ENCODE assay signal across 20 mouse cellular contexts in the genomic region with DNA sequence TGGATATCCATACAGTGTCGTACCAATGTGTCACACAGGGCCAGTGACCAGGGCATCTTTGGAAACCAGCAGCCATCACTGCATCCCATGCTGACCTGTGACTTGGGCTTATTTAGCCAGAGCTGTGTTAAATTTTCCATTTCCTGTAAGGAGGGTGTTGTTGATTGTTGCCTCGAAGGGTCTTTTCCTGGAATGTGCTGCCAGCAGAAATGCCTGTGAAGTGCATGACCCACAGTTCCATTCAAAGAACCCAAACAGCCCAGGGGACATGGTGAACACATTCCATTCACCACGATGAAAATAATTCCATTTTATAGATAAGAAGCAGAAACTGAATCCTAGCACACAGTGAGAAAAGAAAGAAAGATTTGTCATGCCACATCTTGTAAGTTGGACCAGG. TPM values are rescaled to one million over a fixed set of nuclear protein-coding genes. Genes with fewer than 3 reads are reported as not detected.
DNase-seq lines count a peak whose midpoint lies in the region; ATAC-seq and TF ChIP-seq lines count a peak whose summit lies in the region.
"Had no signal": no experiment of that assay in that cellular context is flagged by ENCODE, and none has a peak within 500 bp of the region (broad histone marks: within the 10 kb centered on the region; RNA-seq: fewer than 3 reads in every experiment).

No protein-coding gene starts in this region.

- TF ChIP-seq POLR2A in lung, adult 2 months (IDR thresholded peaks at IDR 0.05; ENCODE audit: borderline replicate concordance, extremely low read depth, low read depth, low read length) = no peak

- no peaks in the 10 kb centered on the region for H3K36me3 ChIP-seq in heart, embryonic 15.5 days
- H3K36me3 ChIP-seq in lung, embryonic 14.5 days (ENCODE audit: insufficient read depth) = no peaks in the 10 kb centered on the region
- no peaks in the 10 kb centered on the region for H3K36me3 ChIP-seq in heart, postnatal 0 days (replicated peaks; ENCODE audit: control insufficient read depth, insufficient read depth, low read length)
- H3K36me3 ChIP-seq in forebrain, embryonic 11.5 days (ENCODE audit: control insufficient read depth, insufficient read depth, low read length) = no peaks in the 10 kb centered on the region
- H3K36me3 ChIP-seq: embryonic facial prominence, embryonic 13.5 days; forebrain, embryonic 12.5 days; limb, embryonic 13.5 days; neural tube, embryonic 15.5 days had no signal

- no peak for DNase-seq in heart, postnatal 10 days
- no peak for DNase-seq in lung, embryonic 14.5 days
- no peak for DNase-seq in lung, adult 2 months
- no peak for DNase-seq in heart, postnatal 0 days (ENCODE audit: low spot score)
- peak; percentile 50 for DNase-seq in lung, postnatal 25 days (ENCODE audit: low spot score)
- no peak for DNase-seq in urinary bladder, postnatal 14 days (ENCODE audit: low spot score)
- DNase-seq in forebrain, embryonic 11.5 days (ENCODE audit: low spot score) = no peak
- DNase-seq: cerebellum, adult 11 months; cerebellum, postnatal 36 days; retina, postnatal 1 day; thymus, adult 18-20 months had no signal

- no peak overlapping the region for H3K4me3 ChIP-seq in heart, embryonic 15.5 days
- H3K4me3 ChIP-seq in lung, embryonic 14.5 days (ENCODE audit: low read depth, low read length) = no peak overlapping the region
- H3K4me3 ChIP-seq in lung, adult 2 months (replicated peaks; ENCODE audit: extremely low read depth, low read depth, low read length) = no peak overlapping the region
- H3K4me3 ChIP-seq in heart, postnatal 0 days (ENCODE audit: low read depth, low read length) = no peak overlapping the region
- H3K4me3 ChIP-seq in forebrain, embryonic 11.5 days (ENCODE audit: low read depth, low read length) = no peak overlapping the region
- H3K4me3 ChIP-seq: embryonic facial prominence, embryonic 13.5 days; forebrain, embryonic 12.5 days; layer of hippocampus, adult 2 months; left cerebral cortex, adult 2 months; limb, embryonic 13.5 days; megakaryocyte, embryonic 14.5 days; neural tube, embryonic 15.5 days had no signal

- WGBS in heart, embryonic 15.5 days = 37% methylated on average over 3 of the region's 3 CpGs
- 23% methylated on average over 3 of the region's 3 CpGs for WGBS in lung, embryonic 14.5 days
- WGBS in lung, adult 2 months = 39% methylated on average over 3 of the region's 3 CpGs
- WGBS in heart, postnatal 0 days = 35% methylated on average over 3 of the region's 3 CpGs
- WGBS in forebrain, embryonic 11.5 days = 75% methylated on average over 3 of the region's 3 CpGs

- no peaks in the 10 kb centered on the region for H3K9me3 ChIP-seq in heart, embryonic 15.5 days (replicated peaks)
- no peaks in the 10 kb centered on the region for H3K9me3 ChIP-seq in lung, embryonic 14.5 days (ENCODE audit: low read depth, low read length)
- H3K9me3 ChIP-seq in heart, postnatal 0 days (replicated peaks; ENCODE audit: control insufficient read depth, low read length) = no peaks in the 10 kb centered on the region
- no peaks in the 10 kb centered on the region for H3K9me3 ChIP-seq in forebrain, embryonic 11.5 days (ENCODE audit: control insufficient read depth, low read length)
- H3K9me3 ChIP-seq: embryonic facial prominence, embryonic 13.5 days; forebrain, embryonic 12.5 days; neural tube, embryonic 15.5 days had no signal

- no peaks in the 10 kb centered on the region; the same call in 1 of the 2 replicates for H3K27me3 ChIP-seq in heart, embryonic 15.5 days
- no peaks in the 10 kb centered on the region for H3K27me3 ChIP-seq in lung, embryonic 14.5 days (ENCODE audit: insufficient read depth, low read length)
- H3K27me3 ChIP-seq in heart, postnatal 0 days (ENCODE audit: control insufficient read depth, insufficient read depth, low read length) = no peaks in the 10 kb centered on the region
- H3K27me3 ChIP-seq in forebrain, embryonic 11.5 days (ENCODE audit: control insufficient read depth, insufficient read depth, low read length) = no peaks in the 10 kb centered on the region
- H3K27me3 ChIP-seq: neural tube, embryonic 15.5 days had no signal

- TF ChIP-seq CTCF in lung, embryonic 14.5 days (IDR thresholded peaks at IDR 0.05; ENCODE audit: low read depth) = no peak
- TF ChIP-seq CTCF in lung, adult 2 months (IDR thresholded peaks at IDR 0.05; ENCODE audit: insufficient read depth, low read length) = no peak
- TF ChIP-seq CTCF in heart, postnatal 0 days (IDR thresholded peaks at IDR 0.05; ENCODE audit: low read depth) = no peak

- peak; percentile 48; the same call in 1 of the 2 replicates for ATAC-seq in heart, embryonic 15.5 days (replicated peaks; ENCODE audit: insufficient number of reproducible peaks, insufficient read depth, low FRiP score, low read depth)
- ATAC-seq in lung, embryonic 14.5 days (ENCODE audit: insufficient read depth) = peak; percentile 38; the same call in 1 of the 2 replicates
- peak; percentile 11; the same call in 1 of the 2 replicates for ATAC-seq in heart, postnatal 0 days (ENCODE audit: insufficient read depth, low read depth)
- no peak for ATAC-seq in forebrain, embryonic 11.5 days (replicated peaks; ENCODE audit: low FRiP score)
- ATAC-seq: hindbrain, embryonic 16.5 days had no signal

- intact Hi-C loops in heart, postnatal 10 days (cut with DNase I) = no loop called here

- no peak for TF ChIP-seq EP300 in heart, postnatal 0 days (IDR thresholded peaks at IDR 0.05; ENCODE audit: low read depth)

- H3K9ac ChIP-seq in heart, embryonic 15.5 days = no peak overlapping the region
- H3K9ac ChIP-seq in lung, embryonic 14.5 days = no peak overlapping the region
- H3K9ac ChIP-seq in heart, postnatal 0 days (replicated peaks; ENCODE audit: low read depth, low read length) = no peak overlapping the region
- no peak overlapping the region for H3K9ac ChIP-seq in forebrain, embryonic 11.5 days (ENCODE audit: low read length)
- H3K9ac ChIP-seq: embryonic facial prominence, embryonic 13.5 days; forebrain, embryonic 12.5 days; limb, embryonic 13.5 days; neural tube, embryonic 15.5 days had no signal

- H3K4me1 ChIP-seq in heart, embryonic 15.5 days (replicated peaks) = peaks cover 10% of the 10 kb centered on the region; the same call in 1 of the 2 replicates
- no peaks in the 10 kb centered on the region for H3K4me1 ChIP-seq in lung, embryonic 14.5 days (ENCODE audit: insufficient read depth)
- peaks cover 5% of the 10 kb centered on the region for H3K4me1 ChIP-seq in lung, adult 2 months (ENCODE audit: control insufficient read depth, insufficient read depth, low read length)
- H3K4me1 ChIP-seq in heart, postnatal 0 days (ENCODE audit: control insufficient read depth, insufficient read depth) = peaks cover 6% of the 10 kb centered on the region; the same call in 1 of the 2 replicates
- H3K4me1 ChIP-seq in forebrain, embryonic 11.5 days (replicated peaks; ENCODE audit: control insufficient read depth, insufficient read depth, low read length) = peaks cover 6% of the 10 kb centered on the region; the same call in 1 of the 2 replicates

- no peak overlapping the region for H3K27ac ChIP-seq in heart, embryonic 15.5 days
- H3K27ac ChIP-seq in lung, embryonic 14.5 days (ENCODE audit: low read depth) = no peak overlapping the region
- no peak overlapping the region; the same call in 1 of the 2 replicates for H3K27ac ChIP-seq in heart, postnatal 0 days (ENCODE audit: low read depth)
- H3K27ac ChIP-seq in forebrain, embryonic 11.5 days (ENCODE audit: low read depth, low read length) = no peak overlapping the region
- H3K27ac ChIP-seq: embryonic facial prominence, embryonic 13.5 days; forebrain, embryonic 12.5 days; layer of hippocampus, adult 2 months; left cerebral cortex, adult 2 months; limb, embryonic 13.5 days; neural tube, embryonic 15.5 days had no signal

- no peak overlapping the region for H3K4me2 ChIP-seq in heart, embryonic 15.5 days
- no peak overlapping the region for H3K4me2 ChIP-seq in lung, embryonic 14.5 days
- no peak overlapping the region for H3K4me2 ChIP-seq in heart, postnatal 0 days (ENCODE audit: low read depth, low read length)
- no peak overlapping the region for H3K4me2 ChIP-seq in forebrain, embryonic 11.5 days (ENCODE audit: low read depth, low read length, severe bottlenecking)
- H3K4me2 ChIP-seq: embryonic facial prominence, embryonic 13.5 days; forebrain, embryonic 12.5 days; limb, embryonic 13.5 days; neural tube, embryonic 15.5 days had no signal

RNA-seq across cellular contexts. Expression of a gene that starts 41.2 kb away (rescaled TPM):
- 4.4 and 6.8 TPM in 2 replicates for polyA plus RNA-seq in heart, embryonic 15.5 days (2015; fragmentation: Nextera tagmentation; extraction: Ambion mirVana)
- 10 to 100 TPM; 15.3 to 16.7 TPM for total RNA-seq in heart, postnatal 10 days (2021)
- polyA plus RNA-seq in lung, embryonic 14.5 days (2014; fragmentation: Nextera tagmentation; extraction: Ambion mirVana) = 17.1 and 18.3 TPM in 2 replicates
- polyA plus RNA-seq in lung, adult 2 months (2012; rRNA removed) = 14.1 and 14.7 TPM in 2 replicates
- 5.8 and 10.5 TPM in 2 replicates for total RNA-seq in heart, postnatal 0 days (2014; rRNA removed; ENCODE audit: low replicate concordance)
- 3.8 and 4.3 TPM in 2 replicates for polyA plus RNA-seq in heart, postnatal 0 days (2015; fragmentation: Nextera tagmentation; extraction: Ambion mirVana)
- 10.9 and 13.1 TPM in 2 replicates for polyA plus RNA-seq in forebrain, embryonic 11.5 days (2014; fragmentation: Nextera tagmentation; extraction: Ambion mirVana)
